Mouse (Mus musculus): ENCODE results near the gene Lpin2.
A peak's percentile ranks its signal among the peaks of the same experiment; 100 is the strongest.

The Lpin2 gene

GRCm38 (mm10) chr17:71231998-71232397, 49.6 kb downstream of the Lpin2 start:
- DNase-seq (ENCODE audit: low spot score), result no peak

GRCm38 (mm10) chr17:71233210-71233609, 50.9 kb downstream of the Lpin2 start:
- DNase-seq (ENCODE audit: low spot score), result no peak

GRCm38 (mm10) chr17:71234041-71234594, 51.8 kb downstream of the Lpin2 start:
- DNase-seq (ENCODE audit: low spot score), result no peak

- DNase-seq (ENCODE audit: low spot score), result no peak
Measured at GRCm38 (mm10) chr17:71235229-71235958, 53.0 kb downstream of the Lpin2 start.

GRCm38 (mm10) chr17:71238494-71238893, 56.1 kb downstream of the Lpin2 start:
- DNase-seq (ENCODE audit: low spot score), result no peak

GRCm38 (mm10) chr17:71240811-71241210, 58.5 kb downstream of the Lpin2 start:
- no peak for DNase-seq (ENCODE audit: low spot score)

- no peak for DNase-seq (ENCODE audit: low spot score)
Measured at GRCm38 (mm10) chr17:71242666-71243065, 60.3 kb downstream of the Lpin2 start.

GRCm38 (mm10) chr17:71245133-71245532, 62.8 kb downstream of the Lpin2 start:
- no peak for DNase-seq (ENCODE audit: low spot score)

GRCm38 (mm10) chr17:71246022-71246421, 63.7 kb downstream of the Lpin2 start:
- no peak for DNase-seq (ENCODE audit: low spot score)

- no peak for DNase-seq (ENCODE audit: low spot score)
Measured at GRCm38 (mm10) chr17:71248963-71249362, 66.6 kb downstream of the Lpin2 start.

GRCm38 (mm10) chr17:71250046-71250445, 67.7 kb downstream of the Lpin2 start:
- no peak for DNase-seq (ENCODE audit: low spot score)

GRCm38 (mm10) chr17:71250819-71251600, 68.7 kb downstream of the Lpin2 start:
- no peak for DNase-seq (ENCODE audit: low spot score)

- DNase-seq (ENCODE audit: low spot score), result no peak
Measured at GRCm38 (mm10) chr17:71251601-71252001, 69.2 kb downstream of the Lpin2 start.

GRCm38 (mm10) chr17:71252101-71252500, 69.7 kb downstream of the Lpin2 start:
- DNase-seq (ENCODE audit: low spot score), result no peak

- DNase-seq (ENCODE audit: low spot score), result no peak
Measured at GRCm38 (mm10) chr17:71253391-71253790, 71.0 kb downstream of the Lpin2 start.

GRCm38 (mm10) chr17:71254106-71254505, 71.7 kb downstream of the Lpin2 start:
- DNase-seq (ENCODE audit: low spot score), result no peak

GRCm38 (mm10) chr17:71254736-71255135, 72.4 kb downstream of the Lpin2 start:
- peak; percentile 15 for DNase-seq (ENCODE audit: low spot score)

- no peak for DNase-seq (ENCODE audit: low spot score)
Measured at GRCm38 (mm10) chr17:71256068-71256615, 73.8 kb downstream of the Lpin2 start.

GRCm38 (mm10) chr17:71256806-71257536, 74.6 kb downstream of the Lpin2 start:
- DNase-seq (ENCODE audit: low spot score), result no peak

GRCm38 (mm10) chr17:71259727-71260126, 77.4 kb downstream of the Lpin2 start:
- DNase-seq (ENCODE audit: low spot score), result no peak

- DNase-seq (ENCODE audit: low spot score), result no peak
Measured at GRCm38 (mm10) chr17:71260658-71261057, 78.3 kb downstream of the Lpin2 start.

- peak; percentile 25 for DNase-seq (ENCODE audit: low spot score)
Measured at GRCm38 (mm10) chr17:71263136-71263535, 80.8 kb downstream of the Lpin2 start.
